Mouse (Mus musculus) small intestine, adult 2 months (tissue): Measurements from ENCODE around the gene Adgrg3.

Experiments
- CTCF ChIP-seq: fragments of 200-500 bp; IDR thresholded peaks from 2 replicates; pipeline ENCODE4 v1.5.1; 2012; ENCODE audit warnings: low read depth, mild to moderate bottlenecking, control low read depth, inconsistent platforms, low read length, moderate library complexity, mixed read lengths; ENCODE audit not compliant: insufficient replicate concordance, insufficient read length; ENCODE audit errors: extremely low read depth
- POLR2A ChIP-seq: fragments of 200-500 bp; IDR thresholded peaks from 2 replicates; pipeline ENCODE4 v1.6.1; 2012; ENCODE audit warnings: low read depth, mild to moderate bottlenecking, control low read depth, inconsistent platforms, low read length, moderate library complexity

DNA sequence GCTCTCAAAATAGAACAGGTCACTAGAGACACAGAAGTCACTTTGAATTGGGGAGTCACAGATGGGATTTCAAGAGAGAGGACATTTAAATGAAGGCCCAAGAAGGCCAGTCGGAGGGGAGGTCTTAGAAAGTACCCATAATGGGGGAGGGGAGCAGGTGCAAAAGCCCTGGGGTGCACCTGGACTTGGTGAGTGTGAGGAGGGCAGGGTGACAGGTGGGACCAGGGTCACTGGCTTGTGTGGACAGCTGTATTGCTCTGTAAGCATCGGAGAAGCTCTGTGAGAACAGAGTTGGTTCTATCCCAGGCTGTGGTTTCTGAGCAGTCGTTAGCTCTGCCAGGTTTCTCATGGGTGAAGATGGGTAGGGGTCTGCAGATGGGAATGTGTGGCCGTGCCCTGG lies 25.5 kb upstream of the Adgrg3 start:
- no peak for TF ChIP-seq CTCF
- TF ChIP-seq POLR2A: no peak
